Mouse (Mus musculus): Measurements from ENCODE around the gene Mrps23. TPM values are rescaled to one million over a fixed set of nuclear protein-coding genes. Genes with fewer than 3 reads are reported as not detected.
A peak's percentile ranks its signal among the peaks of the same experiment; 100 is the strongest.

Mrps23 gene
- 10 to 100 TPM; 66.1 to 66.6 TPM for total RNA-seq (2021)

GRCm38 (mm10) chr11:88203712-88204532 lies at the start of gene Mrps23:
Mrps23 (plus strand) TSS chr11:88204388.
- peak; percentile 79 to 80 for DNase-seq (ENCODE audit: extremely low spot score in 1 of 2, low spot score in 1 of 2)

- no peak for DNase-seq (ENCODE audit: extremely low spot score in 1 of 2, low spot score in 1 of 2)
Observed at GRCm38 (mm10) chr11:88154500-88154899, 49.7 kb upstream of the Mrps23 start.

- no peak for DNase-seq (ENCODE audit: extremely low spot score in 1 of 2, low spot score in 1 of 2)
Observed at GRCm38 (mm10) chr11:88155451-88155850, 48.7 kb upstream of the Mrps23 start.

GRCm38 (mm10) chr11:88155998-88156397 lies 48.2 kb upstream of the Mrps23 start:
- no peak for DNase-seq (ENCODE audit: extremely low spot score in 1 of 2, low spot score in 1 of 2)

GRCm38 (mm10) chr11:88156403-88156802 lies 47.8 kb upstream of the Mrps23 start:
- no peak for DNase-seq (ENCODE audit: extremely low spot score in 1 of 2, low spot score in 1 of 2)

- DNase-seq (ENCODE audit: extremely low spot score in 1 of 2, low spot score in 1 of 2), result no peak
Observed at GRCm38 (mm10) chr11:88158842-88159246, 45.3 kb upstream of the Mrps23 start.

- DNase-seq (ENCODE audit: extremely low spot score in 1 of 2, low spot score in 1 of 2), result no peak
Observed at GRCm38 (mm10) chr11:88159389-88159788, 44.8 kb upstream of the Mrps23 start.

- no peak for DNase-seq (ENCODE audit: extremely low spot score in 1 of 2, low spot score in 1 of 2)
Observed at GRCm38 (mm10) chr11:88160316-88160715, 43.9 kb upstream of the Mrps23 start.

- peak in 1 of 2 experiments; percentile 30 for DNase-seq (ENCODE audit: extremely low spot score in 1 of 2, low spot score in 1 of 2)
Observed at GRCm38 (mm10) chr11:88161051-88161581, 43.1 kb upstream of the Mrps23 start.

GRCm38 (mm10) chr11:88161651-88162362 lies 42.4 kb upstream of the Mrps23 start:
- peak; percentile 52 to 74 for DNase-seq (ENCODE audit: extremely low spot score in 1 of 2, low spot score in 1 of 2)

GRCm38 (mm10) chr11:88162740-88163139 lies 41.4 kb upstream of the Mrps23 start:
- no peak for DNase-seq (ENCODE audit: extremely low spot score in 1 of 2, low spot score in 1 of 2)

- DNase-seq (ENCODE audit: extremely low spot score in 1 of 2, low spot score in 1 of 2), result no peak
Observed at GRCm38 (mm10) chr11:88164213-88164723, 39.9 kb upstream of the Mrps23 start.

- no peak for DNase-seq (ENCODE audit: extremely low spot score in 1 of 2, low spot score in 1 of 2)
Observed at GRCm38 (mm10) chr11:88164801-88165377, 39.3 kb upstream of the Mrps23 start.

- no peak for DNase-seq (ENCODE audit: extremely low spot score in 1 of 2, low spot score in 1 of 2)
Observed at GRCm38 (mm10) chr11:88165683-88166364, 38.4 kb upstream of the Mrps23 start.

- DNase-seq (ENCODE audit: extremely low spot score in 1 of 2, low spot score in 1 of 2), result no peak
Observed at GRCm38 (mm10) chr11:88166471-88166870, 37.7 kb upstream of the Mrps23 start.

GRCm38 (mm10) chr11:88168611-88169010 lies 35.6 kb upstream of the Mrps23 start:
- DNase-seq (ENCODE audit: extremely low spot score in 1 of 2, low spot score in 1 of 2), result no peak

GRCm38 (mm10) chr11:88169531-88170040 lies 34.6 kb upstream of the Mrps23 start:
- DNase-seq (ENCODE audit: extremely low spot score in 1 of 2, low spot score in 1 of 2), result no peak

GRCm38 (mm10) chr11:88170606-88171005 lies 33.6 kb upstream of the Mrps23 start:
- no peak for DNase-seq (ENCODE audit: extremely low spot score in 1 of 2, low spot score in 1 of 2)

- no peak for DNase-seq (ENCODE audit: extremely low spot score in 1 of 2, low spot score in 1 of 2)
Observed at GRCm38 (mm10) chr11:88171876-88172442, 32.2 kb upstream of the Mrps23 start.

All from layer of hippocampus, postnatal 25 days (tissue).